Mouse (Mus musculus) lung, postnatal 0 days (tissue): ENCODE measurements around the gene Nr1h3. TPM values are rescaled to one million over a fixed set of nuclear protein-coding genes. Genes with fewer than 3 reads are reported as not detected.
A peak's percentile ranks its signal among the peaks of the same experiment; 100 is the strongest.

Source experiments
- ATAC-seq: fragments of 200-750 bp; cut with Nextera tagmentation; 2 replicates; pipeline ENCODE4 v1.8.0; 2017; ENCODE audit warnings: moderate library complexity
- DNase-seq: peaks from one replicate; pipeline ENCODE4 v3.0.0-alpha.2; 2016; ENCODE audit warnings: low spot score
- H3K27ac ChIP-seq: fragments of 300-500 bp; sonication (generic); 2 replicates; pipeline ENCODE4 v1.5.1; 2014; ENCODE audit warnings: antibody characterized with exemption, mild to moderate bottlenecking, low read length, mixed read lengths
- H3K27me3 ChIP-seq: fragments of 300-500 bp; sonication (generic); replicated peaks from 2 replicates; pipeline ENCODE4 v1.6.1; 2014; ENCODE audit warnings: low read length, mixed read lengths; ENCODE audit not compliant: insufficient read depth
- H3K36me3 ChIP-seq: fragments of 300-500 bp; sonication (generic); 2 replicates; pipeline ENCODE4 v1.6.1; 2014; ENCODE audit warnings: low read length, mixed read lengths; ENCODE audit not compliant: insufficient read depth
- H3K4me1 ChIP-seq: fragments of 300-500 bp; sonication (generic); 2 replicates; pipeline ENCODE4 v1.6.1; 2014; ENCODE audit warnings: antibody characterized with exemption, low read depth, low read length, mixed read lengths; ENCODE audit not compliant: insufficient read depth
- H3K4me2 ChIP-seq: fragments of 300-500 bp; sonication (generic); replicated peaks from 2 replicates; pipeline ENCODE4 v1.6.1; 2014; ENCODE audit warnings: low read depth, mild to moderate bottlenecking, low read length, moderate library complexity, mixed read lengths
- H3K4me3 ChIP-seq: fragments of 300-500 bp; sonication (generic); 2 replicates; pipeline ENCODE4 v1.5.1; 2014; ENCODE audit warnings: low read depth, low read length
- H3K9ac ChIP-seq: fragments of 300-500 bp; sonication (generic); replicated peaks from 2 replicates; pipeline ENCODE4 v1.6.1; 2014; ENCODE audit warnings: low read depth, mild to moderate bottlenecking
- H3K9me3 ChIP-seq: fragments of 300-500 bp; sonication (generic); 2 replicates; pipeline ENCODE4 v1.6.1; 2016; ENCODE audit warnings: low read length, mixed read lengths
- CTCF ChIP-seq: IDR thresholded peaks from 2 replicates; pipeline ENCODE4 v1.5.1; 2016; ENCODE audit warnings: antibody characterized with exemption, mild to moderate bottlenecking
- EP300 ChIP-seq: IDR thresholded peaks from 2 replicates; pipeline ENCODE4 v1.6.1; 2016; ENCODE audit warnings: antibody characterized with exemption, mild to moderate bottlenecking, control low read depth
- WGBS: fragments of 180-500 bp; shearing (Covaris S2); extraction: QIAGEN DNeasy Blood & Tissue Kit; methylation state at CpG from one replicate; pipeline ENCODE4 v1.1.7; 2014; 5-methylcytosine and 5-hydroxymethylcytosine counted together
- polyA plus RNA-seq: library from polyadenylated mRNA; unstranded; fragments of >200 nt; fragmentation: Nextera tagmentation; extraction: Ambion mirVana; gene quantifications from 2 replicates; pipeline ENCODE4 v1.2.1, GENCODE M21; 2015

The Nr1h3 gene
- polyA plus RNA-seq, 1 experiment from 2014 or later, result 31.0 TPM

DNA sequence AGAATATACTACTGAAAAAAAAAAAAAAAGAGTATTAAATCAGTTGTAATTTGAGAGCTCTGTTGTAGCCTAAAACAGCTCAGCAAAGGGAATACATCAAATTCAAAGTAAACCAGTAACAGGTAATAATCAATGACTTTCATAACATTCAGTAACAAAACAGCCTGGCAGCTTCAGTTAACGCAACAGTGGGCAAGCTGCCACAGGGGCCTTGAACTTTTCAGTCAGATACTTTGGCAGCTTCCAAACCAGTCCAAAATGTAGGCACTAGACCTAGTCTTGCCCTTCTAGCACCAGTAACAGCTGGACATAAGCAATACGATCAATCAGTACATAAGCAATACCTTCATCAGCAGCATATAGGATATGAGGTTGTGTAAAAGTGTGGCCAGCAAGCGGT is 48.5 kb downstream of the Nr1h3 start:
- ATAC-seq, result no peak
- peaks cover 25% of the 10 kb centered on the region for H3K36me3 ChIP-seq
- H3K4me1 ChIP-seq, result no peaks in the 10 kb centered on the region
- H3K27ac ChIP-seq, result no peak overlapping the region
- TF ChIP-seq EP300 (no peak), CTCF (no peak)
- no peaks in the 10 kb centered on the region for H3K27me3 ChIP-seq
- H3K9ac ChIP-seq, result no peak overlapping the region
- DNase-seq, result no peak
- WGBS, result 94% methylated on average over 3 of the region's 3 CpGs
- no peak overlapping the region for H3K4me3 ChIP-seq
- H3K4me2 ChIP-seq, result no peak overlapping the region
- H3K9me3 ChIP-seq, result no peaks in the 10 kb centered on the region

DNA sequence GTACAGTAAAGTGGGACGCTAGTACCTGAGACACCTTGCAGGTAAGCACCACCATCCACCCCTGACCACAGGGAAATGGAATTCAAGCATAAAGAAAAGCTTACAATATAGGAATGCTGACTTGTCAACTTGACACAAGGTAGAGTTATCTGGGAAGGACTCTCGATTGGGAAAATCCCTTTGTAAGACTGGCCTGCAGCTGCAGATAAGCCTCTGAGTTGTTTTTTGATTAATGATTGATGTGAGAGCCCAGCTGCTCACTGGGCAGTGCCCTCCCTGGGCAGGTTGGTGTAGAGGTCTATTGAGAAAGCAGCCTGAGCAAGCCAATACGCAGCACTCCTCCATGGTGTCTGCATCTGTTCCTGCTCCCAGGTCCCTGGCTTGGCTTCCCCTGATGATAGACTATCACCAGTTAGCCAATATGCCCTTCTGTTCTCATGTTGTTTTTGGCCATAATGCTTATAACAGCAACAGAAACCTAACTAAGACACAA is 49.7 kb downstream of the Nr1h3 start:
- 61% methylated on average over 3 of the region's 3 CpGs for WGBS
- no peaks in the 10 kb centered on the region for H3K9me3 ChIP-seq
- peaks cover 22% of the 10 kb centered on the region for H3K36me3 ChIP-seq
- H3K4me1 ChIP-seq, result no peaks in the 10 kb centered on the region
- H3K27ac ChIP-seq, result no peak overlapping the region
- ATAC-seq, result no peak
- H3K27me3 ChIP-seq, result no peaks in the 10 kb centered on the region
- no peak for DNase-seq
- no peak for TF ChIP-seq EP300
- TF ChIP-seq CTCF, result no peak
- no peak overlapping the region for H3K4me2 ChIP-seq
- H3K4me3 ChIP-seq, result no peak overlapping the region
- H3K9ac ChIP-seq, result no peak overlapping the region

- ATAC-seq (no peak), DNase-seq (no peak)
- Histone ChIP-seq H3K9me3 (no peaks in the 10 kb centered on the region), H3K27ac (no peak overlapping the region), H3K4me3 (no peak overlapping the region), H3K4me1 (no peaks in the 10 kb centered on the region), H3K4me2 (no peak overlapping the region), H3K36me3 (peaks cover 25% of the 10 kb centered on the region), H3K9ac (no peak overlapping the region), H3K27me3 (no peaks in the 10 kb centered on the region)
- WGBS, result 82% methylated on average over 1 of the region's 1 CpGs
- TF ChIP-seq CTCF (no peak), EP300 (no peak)
Observed at GRCm38 (mm10) chr2:91151331-91151730, 51.3 kb downstream of the Nr1h3 start.

GRCm38 (mm10) chr2:91148101-91148500 is 54.5 kb downstream of the Nr1h3 start:
- ATAC-seq (no peak), DNase-seq (no peak)
- Histone ChIP-seq H3K4me3 (no peak overlapping the region), H3K36me3 (peaks cover 15% of the 10 kb centered on the region; the same call in 1 of the 2 replicates), H3K4me2 (no peak overlapping the region), H3K27ac (no peak overlapping the region), H3K9me3 (no peaks in the 10 kb centered on the region), H3K9ac (no peak overlapping the region), H3K4me1 (no peaks in the 10 kb centered on the region), H3K27me3 (no peaks in the 10 kb centered on the region)
- TF ChIP-seq EP300 (no peak), CTCF (no peak)

GRCm38 (mm10) chr2:91143401-91143800 is 59.2 kb downstream of the Nr1h3 start:
- Histone ChIP-seq H3K9me3 (no peaks in the 10 kb centered on the region), H3K36me3 (peaks cover 15% of the 10 kb centered on the region; the same call in 1 of the 2 replicates), H3K4me1 (no peaks in the 10 kb centered on the region), H3K9ac (no peak overlapping the region), H3K27me3 (no peaks in the 10 kb centered on the region), H3K4me2 (no peak overlapping the region), H3K27ac (no peak overlapping the region), H3K4me3 (no peak overlapping the region)
- no peak for TF ChIP-seq CTCF
- no peak for TF ChIP-seq EP300
- 98% methylated on average over 11 of the region's 11 CpGs for WGBS
- no peak for DNase-seq
- ATAC-seq, result no peak

DNA sequence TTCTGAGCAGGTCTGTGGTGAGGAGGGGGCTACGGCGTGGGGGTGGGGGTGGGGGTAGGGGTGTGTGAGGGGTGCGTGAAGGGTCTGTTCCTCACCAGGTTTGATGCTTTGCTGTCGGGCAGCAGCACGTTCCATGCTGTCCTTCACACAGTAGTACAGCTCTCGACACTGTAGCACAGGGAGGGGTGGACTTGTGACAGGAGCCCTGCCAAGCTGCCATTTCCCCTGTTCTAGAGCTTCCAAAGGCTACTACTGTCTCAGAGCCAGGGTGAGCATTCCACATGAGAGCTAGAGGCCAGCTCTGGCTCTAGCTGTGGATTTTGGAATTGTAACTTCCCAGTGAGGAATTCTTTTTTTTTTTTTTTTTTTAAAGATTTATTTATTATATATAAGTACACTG is 59.7 kb downstream of the Nr1h3 start:
- TF ChIP-seq EP300, result no peak
- TF ChIP-seq CTCF, result no peak
- Histone ChIP-seq H3K27ac (no peak overlapping the region), H3K4me1 (no peaks in the 10 kb centered on the region), H3K27me3 (no peaks in the 10 kb centered on the region), H3K9ac (no peak overlapping the region), H3K9me3 (no peaks in the 10 kb centered on the region), H3K4me2 (no peak overlapping the region), H3K36me3 (peaks cover 19% of the 10 kb centered on the region; the same call in 1 of the 2 replicates), H3K4me3 (no peak overlapping the region)
- ATAC-seq, result no peak
- 80% methylated on average over 6 of the region's 6 CpGs for WGBS
- peak; percentile 12 for DNase-seq

GRCm38 (mm10) chr2:91139764-91140163 is 62.9 kb downstream of the Nr1h3 start:
- DNase-seq, result no peak
- H3K4me1 ChIP-seq, result no peaks in the 10 kb centered on the region
- no peak for ATAC-seq
- no peak overlapping the region for H3K27ac ChIP-seq
- no peak overlapping the region for H3K4me3 ChIP-seq
- H3K4me2 ChIP-seq, result no peak overlapping the region
- peaks cover 13% of the 10 kb centered on the region; the same call in 1 of the 2 replicates for H3K36me3 ChIP-seq
- H3K9me3 ChIP-seq, result no peaks in the 10 kb centered on the region
- TF ChIP-seq CTCF (no peak), EP300 (no peak)
- WGBS, result 80% methylated on average over 8 of the region's 8 CpGs
- H3K9ac ChIP-seq, result no peak overlapping the region
- H3K27me3 ChIP-seq, result no peaks in the 10 kb centered on the region
